Mouse (Mus musculus): ENCODE results near the gene N4bp2l2. TPM values are rescaled to one million over a fixed set of nuclear protein-coding genes. Genes with fewer than 3 reads are reported as not detected.
"Not testable (repeated sequence)": the region's sequence is repeated elsewhere in the genome, so short reads cannot be mapped to it uniquely, and the experiment has no call there.

N4bp2l2 gene
- polyA plus RNA-seq, 1 experiment from 2014 or later = 45.1 TPM

GRCm38 (mm10) chr5:150668731-150669130 is 2.7 kb upstream of the N4bp2l2 start:
- H3K36me3 ChIP-seq (ENCODE audit: insufficient read depth, low read length) = no peaks in the 10 kb centered on the region
- no peak for ATAC-seq (replicated peaks; ENCODE audit: low FRiP score, low read depth)
- 65% methylated on average over 4 of the region's 4 CpGs for WGBS

GRCm38 (mm10) chr5:150665132-150665954 is 640 bp downstream of the N4bp2l2 start:
- Histone ChIP-seq H3K27me3 (ENCODE audit: insufficient read depth, low read length) (no peaks in the 10 kb centered on the region), H3K4me2 (ENCODE audit: low read length) (peak overlapping the region; percentile 57), H3K9me3 (replicated peaks; ENCODE audit: low read length) (no peaks in the 10 kb centered on the region), H3K4me1 (replicated peaks; ENCODE audit: insufficient read depth, low read length) (no peaks in the 10 kb centered on the region), H3K9ac (ENCODE audit: low read depth, low read length) (peak overlapping the region; percentile 88), H3K4me3 (replicated peaks; ENCODE audit: low read depth, low read length) (peak overlapping the region; percentile 90), H3K27ac (peak overlapping the region; percentile 99), H3K36me3 (ENCODE audit: insufficient read depth, low read length) (0 out of 2 replicates have a peak, but pooled peaks cover 3% of the 10 kb centered on the region)
- peak; percentile 100 for DNase-seq (ENCODE audit: low spot score)
- WGBS = under 1% methylated on average over 52 of the region's 52 CpGs
- peak; percentile 98 for ATAC-seq (replicated peaks; ENCODE audit: low FRiP score, low read depth)
- peak; percentile 94 for TF ChIP-seq CTCF (IDR thresholded peaks at IDR 0.05; ENCODE audit: low read depth)

More at GRCm38 (mm10) chr5:150668731-150669130, 2.7 kb upstream of the N4bp2l2 start:
- Histone ChIP-seq H3K4me2 (ENCODE audit: low read length) (no peak overlapping the region), H3K4me1 (replicated peaks; ENCODE audit: insufficient read depth, low read length) (no peaks in the 10 kb centered on the region), H3K9ac (ENCODE audit: low read depth, low read length) (no peak overlapping the region), H3K27me3 (ENCODE audit: insufficient read depth, low read length) (no peaks in the 10 kb centered on the region), H3K27ac (no peak overlapping the region), H3K4me3 (replicated peaks; ENCODE audit: low read depth, low read length) (no peak overlapping the region), H3K9me3 (replicated peaks; ENCODE audit: low read length) (no peaks in the 10 kb centered on the region)
- no peak for TF ChIP-seq CTCF (IDR thresholded peaks at IDR 0.05; ENCODE audit: low read depth)
- no peak for DNase-seq (ENCODE audit: low spot score)

GRCm38 (mm10) chr5:150664794-150665131 is 1.2 kb downstream of the N4bp2l2 start:
- Histone ChIP-seq H3K4me2 (ENCODE audit: low read length) (peak overlapping the region; percentile 57), H3K9ac (ENCODE audit: low read depth, low read length) (peak overlapping the region; percentile 88), H3K27ac (peak overlapping the region; percentile 99), H3K27me3 (ENCODE audit: insufficient read depth, low read length) (no peaks in the 10 kb centered on the region), H3K36me3 (ENCODE audit: insufficient read depth, low read length) (0 out of 2 replicates have a peak, but pooled peaks cover 3% of the 10 kb centered on the region), H3K4me3 (replicated peaks; ENCODE audit: low read depth, low read length) (peak overlapping the region; percentile 90), H3K9me3 (replicated peaks; ENCODE audit: low read length) (no peaks in the 10 kb centered on the region), H3K4me1 (replicated peaks; ENCODE audit: insufficient read depth, low read length) (no peaks in the 10 kb centered on the region)
- no peak for DNase-seq (ENCODE audit: low spot score)
- no peak for TF ChIP-seq CTCF (IDR thresholded peaks at IDR 0.05; ENCODE audit: low read depth)
- under 1% methylated on average over 10 of the region's 10 CpGs for whole genome bisulfite sequencing
- ATAC-seq (replicated peaks; ENCODE audit: low FRiP score, low read depth) = no peak

- H3K27ac ChIP-seq; H3K4me2 ChIP-seq (ENCODE audit: low read length); DNase-seq (ENCODE audit: low spot score); H3K36me3 ChIP-seq (ENCODE audit: insufficient read depth, low read length); H3K4me1 ChIP-seq (replicated peaks; ENCODE audit: insufficient read depth, low read length); ATAC-seq (replicated peaks; ENCODE audit: low FRiP score, low read depth); H3K4me3 ChIP-seq (replicated peaks; ENCODE audit: low read depth, low read length); H3K9ac ChIP-seq (ENCODE audit: low read depth, low read length); H3K27me3 ChIP-seq (ENCODE audit: insufficient read depth, low read length); H3K9me3 ChIP-seq (replicated peaks; ENCODE audit: low read length): not testable (repeated sequence)
- WGBS = 80% methylated on average over 7 of the region's 7 CpGs
These were observed 2.1 kb downstream of the N4bp2l2 start for GRCm38 (mm10) chr5:150663926-150664325.

GRCm38 (mm10) chr5:150660296-150660695 is 5.7 kb downstream of the N4bp2l2 start:
- not testable (repeated sequence) for H3K4me3 ChIP-seq (replicated peaks; ENCODE audit: low read depth, low read length); H3K4me1 ChIP-seq (replicated peaks; ENCODE audit: insufficient read depth, low read length); H3K36me3 ChIP-seq (ENCODE audit: insufficient read depth, low read length); H3K9me3 ChIP-seq (replicated peaks; ENCODE audit: low read length); H3K27me3 ChIP-seq (ENCODE audit: insufficient read depth, low read length); DNase-seq (ENCODE audit: low spot score); H3K27ac ChIP-seq; H3K9ac ChIP-seq (ENCODE audit: low read depth, low read length); ATAC-seq (replicated peaks; ENCODE audit: low FRiP score, low read depth); H3K4me2 ChIP-seq (ENCODE audit: low read length)
- 94% methylated on average over 3 of the region's 3 CpGs for WGBS

GRCm38 (mm10) chr5:150659425-150659824 is 6.6 kb downstream of the N4bp2l2 start:
- not testable (repeated sequence) for H3K4me1 ChIP-seq (replicated peaks; ENCODE audit: insufficient read depth, low read length); ATAC-seq (replicated peaks; ENCODE audit: low FRiP score, low read depth); DNase-seq (ENCODE audit: low spot score); H3K4me3 ChIP-seq (replicated peaks; ENCODE audit: low read depth, low read length); H3K27me3 ChIP-seq (ENCODE audit: insufficient read depth, low read length); H3K9ac ChIP-seq (ENCODE audit: low read depth, low read length); H3K9me3 ChIP-seq (replicated peaks; ENCODE audit: low read length); H3K36me3 ChIP-seq (ENCODE audit: insufficient read depth, low read length); H3K27ac ChIP-seq; H3K4me2 ChIP-seq (ENCODE audit: low read length)
- WGBS = 94% methylated on average over 6 of the region's 6 CpGs

Measured in kidney, postnatal 0 days (tissue).